Mouse (Mus musculus): ENCODE measurements around the gene Ripply1.
"Not testable (repeated sequence)": the region's sequence is repeated elsewhere in the genome, so short reads cannot be mapped to it uniquely, and the experiment has no call there.

DNA sequence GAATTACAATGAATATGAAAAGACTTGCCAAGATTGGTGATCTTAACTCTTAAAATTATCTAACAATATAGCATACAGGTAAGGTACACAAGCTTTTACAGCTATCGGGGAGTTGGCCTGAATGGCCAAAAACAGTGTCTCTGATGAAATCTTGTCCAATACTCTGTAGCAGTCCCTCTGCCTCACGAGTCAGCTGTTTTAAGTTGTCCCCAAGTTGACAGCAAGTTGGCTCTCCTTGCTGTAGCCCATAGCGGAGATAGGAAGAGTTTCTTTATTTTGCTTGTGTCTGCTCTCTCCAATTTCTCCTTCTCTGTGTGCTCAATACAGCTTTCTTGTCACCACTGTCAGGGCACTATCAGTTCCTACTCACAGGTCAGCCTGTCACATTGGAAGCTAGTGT is 23.5 kb downstream of the Ripply1 start:
- TF ChIP-seq CTCF, EP300 (IDR thresholded peaks at IDR 0.05; ENCODE audit: low read depth): not testable (repeated sequence)

Data from liver, postnatal 0 days (tissue).